Mouse (Mus musculus) kidney, embryonic 15.5 days (tissue): ENCODE data around the gene Dpagt1. TPM values are rescaled to one million over a fixed set of nuclear protein-coding genes. Genes with fewer than 3 reads are reported as not detected.
"Not testable (repeated sequence)": the region's sequence is repeated elsewhere in the genome, so short reads cannot be mapped to it uniquely, and the experiment has no call there.

Experiments used
- ATAC-seq: fragments of 200-750 bp; cut with Nextera tagmentation; replicated peaks from 2 replicates; pipeline ENCODE4 v1.8.0; 2017; ENCODE audit warnings: moderate TSS enrichment; ENCODE audit not compliant: low FRiP score
- H3K27ac ChIP-seq: fragments of 300-500 bp; sonication (generic); 2 replicates; pipeline ENCODE4 v1.5.1; 2015; ENCODE audit warnings: mild to moderate bottlenecking, inconsistent platforms
- H3K27me3 ChIP-seq: fragments of 300-500 bp; sonication (generic); 2 replicates; pipeline ENCODE4 v1.6.1; 2015; ENCODE audit warnings: inconsistent platforms
- H3K36me3 ChIP-seq: fragments of 300-500 bp; sonication (generic); 2 replicates; pipeline ENCODE4 v1.6.1; 2015; ENCODE audit warnings: inconsistent platforms
- H3K4me1 ChIP-seq: fragments of 300-500 bp; sonication (generic); 2 replicates; pipeline ENCODE4 v1.6.1; 2015; ENCODE audit warnings: inconsistent platforms
- H3K4me2 ChIP-seq: fragments of 300-500 bp; sonication (generic); 2 replicates; pipeline ENCODE4 v1.6.1; 2015; ENCODE audit warnings: moderate library complexity, mild to moderate bottlenecking, inconsistent platforms
- H3K4me3 ChIP-seq: fragments of 300-500 bp; sonication (generic); replicated peaks from 2 replicates; pipeline ENCODE4 v1.5.1; 2015; ENCODE audit warnings: mild to moderate bottlenecking, inconsistent platforms
- H3K9ac ChIP-seq: fragments of 300-500 bp; sonication (generic); 2 replicates; pipeline ENCODE4 v1.6.1; 2015; ENCODE audit warnings: mild to moderate bottlenecking, inconsistent platforms
- H3K9me3 ChIP-seq: fragments of 300-500 bp; sonication (generic); replicated peaks from 2 replicates; pipeline ENCODE4 v1.6.1; 2016; ENCODE audit warnings: inconsistent platforms
- WGBS: fragments of 180-500 bp; shearing (Covaris S2); methylation state at CpG from one replicate; pipeline ENCODE4 v1.1.7; 2015; ENCODE audit warnings: mixed read lengths; 5-methylcytosine and 5-hydroxymethylcytosine counted together
- polyA plus RNA-seq: library from polyadenylated mRNA; unstranded; fragments of >200 nt; fragmentation: Nextera tagmentation; extraction: Ambion mirVana; gene quantifications from 2 replicates; pipeline ENCODE4 v1.2.1, GENCODE M21; 2015

Gene Dpagt1
- 41.7 and 46.7 TPM in 2 replicates for polyA plus RNA-seq

- Histone ChIP-seq H3K4me3 (peak within 1 kb of the TSS; percentile 88), H3K4me1 (peaks cover 18% of the 10 kb centered on the region), H3K36me3 (peaks cover 23% of the 10 kb centered on the region), H3K27ac (peak within 1 kb of the TSS; percentile 97), H3K9ac (peak within 1 kb of the TSS; percentile 93), H3K27me3 (no peaks in the 10 kb centered on the region), H3K9me3 (no peaks in the 10 kb centered on the region), H3K4me2 (peak within 1 kb of the TSS; percentile 76)
- 2% methylated on average over 12 of the region's 12 CpGs for WGBS
- ATAC-seq = peak; percentile 42
Observed at GRCm38 (mm10) chr9:44325768-44326370, at the start of gene Dpagt1. Dpagt1 (plus strand) TSS chr9:44326019.

GRCm38 (mm10) chr9:44283183-44283582 is 42.6 kb upstream of the Dpagt1 start:
- peaks cover 14% of the 10 kb centered on the region for H3K4me1 ChIP-seq
- H3K27me3 ChIP-seq = peaks cover 22% of the 10 kb centered on the region
- WGBS = 58% methylated on average over 5 of the region's 5 CpGs
- H3K9ac ChIP-seq = no peak overlapping the region
- no peak overlapping the region for H3K27ac ChIP-seq
- no peak overlapping the region for H3K4me3 ChIP-seq
- no peaks in the 10 kb centered on the region for H3K9me3 ChIP-seq
- ATAC-seq = no peak
- no peak overlapping the region for H3K4me2 ChIP-seq
- H3K36me3 ChIP-seq = no peaks in the 10 kb centered on the region

- Histone ChIP-seq H3K4me2 (no peak overlapping the region), H3K9ac (no peak overlapping the region), H3K27me3 (peaks cover 34% of the 10 kb centered on the region), H3K4me1 (peaks cover 24% of the 10 kb centered on the region), H3K4me3 (no peak overlapping the region), H3K27ac (no peak overlapping the region), H3K9me3 (no peaks in the 10 kb centered on the region), H3K36me3 (peaks cover 15% of the 10 kb centered on the region)
- 3% methylated on average over 6 of the region's 6 CpGs for WGBS
- ATAC-seq = no peak
Observed at GRCm38 (mm10) chr9:44286256-44286850, 39.5 kb upstream of the Dpagt1 start.

- ATAC-seq = peak; percentile 10; the same call in 1 of the 2 replicates
- Histone ChIP-seq H3K9ac (peak overlapping the region; percentile 56), H3K27me3 (peaks cover 34% of the 10 kb centered on the region), H3K36me3 (peaks cover 21% of the 10 kb centered on the region), H3K4me2 (peak overlapping the region; percentile 95), H3K4me1 (peaks cover 24% of the 10 kb centered on the region), H3K4me3 (peak overlapping the region; percentile 64), H3K9me3 (no peaks in the 10 kb centered on the region), H3K27ac (no peak overlapping the region)
- 15% methylated on average over 11 of the region's 11 CpGs for WGBS
Observed at GRCm38 (mm10) chr9:44287003-44287400, 38.8 kb upstream of the Dpagt1 start.

- no peak overlapping the region for H3K27ac ChIP-seq
Observed at GRCm38 (mm10) chr9:44287401-44288075, 38.3 kb upstream of the Dpagt1 start.

DNA sequence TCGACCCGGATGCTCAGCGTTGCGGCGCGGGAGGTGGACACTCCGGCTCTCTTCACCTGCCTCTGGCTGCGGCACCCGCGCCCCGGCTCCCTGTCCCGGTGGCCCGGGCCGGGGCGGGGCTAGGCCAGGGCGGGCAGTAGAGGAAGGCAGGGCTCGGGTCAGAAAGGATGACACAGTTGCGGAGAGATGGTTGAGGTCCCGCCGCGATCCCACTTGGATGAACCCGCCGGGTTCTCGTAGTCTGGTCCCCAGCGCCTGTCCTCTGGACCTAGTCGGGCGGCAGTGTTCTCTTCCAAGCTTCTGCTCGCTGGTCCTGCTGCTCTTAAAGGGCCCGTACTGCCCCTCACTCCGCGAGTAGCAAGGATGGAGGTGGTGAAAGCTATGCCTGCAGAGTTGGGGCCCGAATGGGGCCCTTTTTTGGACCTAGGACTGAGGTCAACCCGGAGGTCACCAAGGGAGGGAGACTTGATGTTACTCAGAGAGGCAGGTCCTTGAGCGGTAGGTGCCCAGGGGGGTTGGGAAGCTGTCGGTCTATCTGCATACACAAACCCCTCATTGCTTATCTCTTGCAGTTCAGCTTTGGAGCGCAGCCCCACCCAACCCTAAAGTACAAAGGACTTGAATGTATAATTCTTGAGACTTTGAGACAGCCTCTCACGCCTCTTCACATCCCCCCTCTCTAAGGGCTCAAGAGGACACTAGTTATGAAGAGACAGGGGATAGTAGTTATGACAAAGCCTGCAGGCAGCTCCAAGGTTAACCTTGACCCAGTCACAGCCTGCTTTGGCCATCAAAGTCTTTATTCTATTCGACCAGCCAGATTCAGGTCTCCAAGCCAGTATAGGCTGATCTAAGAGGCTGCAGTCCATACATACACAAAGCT is 37.5 kb upstream of the Dpagt1 start, which contains the start of gene Abcg4:
TSS of gene Abcg4 (minus strand) at position 540 of the 883 bp plus-strand sequence.
- H3K4me1 ChIP-seq = peaks cover 24% of the 10 kb centered on the region
- ATAC-seq = peak; percentile 75
- 1% methylated on average over 38 of the region's 38 CpGs for WGBS
- peaks cover 34% of the 10 kb centered on the region for H3K27me3 ChIP-seq
- H3K9ac ChIP-seq = peak within 1 kb of the TSS; percentile 56
- peaks cover 34% of the 10 kb centered on the region for H3K36me3 ChIP-seq
- H3K4me3 ChIP-seq = peak within 1 kb of the TSS; percentile 64
- H3K9me3 ChIP-seq = no peaks in the 10 kb centered on the region
- H3K27ac ChIP-seq = no peak within 1 kb of the TSS
- H3K4me2 ChIP-seq = peak within 1 kb of the TSS; percentile 95

More at GRCm38 (mm10) chr9:44287401-44288075, 38.3 kb upstream of the Dpagt1 start:
- Histone ChIP-seq H3K9ac (peak overlapping the region; percentile 56), H3K4me2 (peak overlapping the region; percentile 95), H3K27me3 (peaks cover 34% of the 10 kb centered on the region), H3K4me1 (peaks cover 24% of the 10 kb centered on the region), H3K36me3 (peaks cover 27% of the 10 kb centered on the region), H3K9me3 (no peaks in the 10 kb centered on the region), H3K4me3 (peak overlapping the region; percentile 64)
- under 1% methylated on average over 47 of the region's 47 CpGs for WGBS
- peak; percentile 65 for ATAC-seq

GRCm38 (mm10) chr9:44288959-44289291 is 36.9 kb upstream of the Dpagt1 start:
- WGBS = 7% methylated on average over 11 of the region's 11 CpGs
- ATAC-seq = no peak
- Histone ChIP-seq H3K4me2 (peak overlapping the region; percentile 95), H3K27me3 (peaks cover 34% of the 10 kb centered on the region), H3K36me3 (peaks cover 40% of the 10 kb centered on the region), H3K4me3 (0 out of 2 replicates have a peak overlapping the region, but pooled peaks have one; percentile 64), H3K9me3 (no peaks in the 10 kb centered on the region), H3K4me1 (peaks cover 24% of the 10 kb centered on the region), H3K9ac (no peak overlapping the region), H3K27ac (no peak overlapping the region)

DNA sequence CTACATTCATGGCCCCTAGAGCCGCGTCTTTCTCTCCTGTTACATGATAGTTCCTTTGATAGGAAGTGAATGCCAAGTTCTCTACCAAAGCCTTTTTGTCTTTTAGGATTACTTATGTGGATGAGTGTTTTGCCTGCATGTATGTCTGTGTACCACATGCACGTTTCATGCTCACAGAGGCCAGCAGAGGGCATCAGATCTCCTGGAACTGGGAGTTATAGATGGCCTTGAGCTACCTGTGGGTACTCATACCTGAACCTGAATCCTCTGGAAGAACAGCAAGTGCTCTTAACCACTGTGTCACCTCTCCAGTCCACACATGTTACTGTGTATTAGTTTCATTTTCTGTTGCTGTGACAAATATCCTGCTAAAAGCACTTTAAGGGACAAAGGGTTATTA is 33.3 kb upstream of the Dpagt1 start:
- peaks cover 18% of the 10 kb centered on the region for H3K4me1 ChIP-seq
- no peak overlapping the region for H3K4me3 ChIP-seq
- whole genome bisulfite sequencing = 70% methylated on average over 3 of the region's 3 CpGs
- H3K27me3 ChIP-seq = peaks cover 19% of the 10 kb centered on the region
- H3K9ac ChIP-seq = no peak overlapping the region
- no peak overlapping the region for H3K27ac ChIP-seq
- H3K36me3 ChIP-seq = peaks cover 74% of the 10 kb centered on the region
- no peak for ATAC-seq
- H3K9me3 ChIP-seq = no peaks in the 10 kb centered on the region
- H3K4me2 ChIP-seq = no peak overlapping the region

DNA sequence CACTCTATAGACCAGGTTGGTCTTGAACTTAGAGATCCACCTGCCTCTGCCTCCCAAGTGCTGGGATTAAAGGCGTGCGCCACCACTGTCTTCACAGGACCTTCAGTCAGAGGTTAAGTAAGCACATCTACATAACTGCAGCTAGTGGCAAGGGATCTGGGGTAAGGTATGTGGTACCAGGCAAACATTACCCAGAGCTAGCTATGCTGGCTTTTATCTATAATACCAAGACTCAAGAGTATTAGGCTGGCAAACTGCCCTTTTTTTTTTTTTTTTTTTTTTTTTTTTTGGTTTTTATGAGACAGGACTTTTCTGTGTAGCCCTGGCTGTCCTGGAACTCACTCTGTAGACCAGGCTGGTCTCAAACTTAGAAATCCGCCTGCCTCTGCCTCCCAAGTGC is 25.8 kb upstream of the Dpagt1 start:
- 91% methylated on average over 3 of the region's 3 CpGs for WGBS

DNA sequence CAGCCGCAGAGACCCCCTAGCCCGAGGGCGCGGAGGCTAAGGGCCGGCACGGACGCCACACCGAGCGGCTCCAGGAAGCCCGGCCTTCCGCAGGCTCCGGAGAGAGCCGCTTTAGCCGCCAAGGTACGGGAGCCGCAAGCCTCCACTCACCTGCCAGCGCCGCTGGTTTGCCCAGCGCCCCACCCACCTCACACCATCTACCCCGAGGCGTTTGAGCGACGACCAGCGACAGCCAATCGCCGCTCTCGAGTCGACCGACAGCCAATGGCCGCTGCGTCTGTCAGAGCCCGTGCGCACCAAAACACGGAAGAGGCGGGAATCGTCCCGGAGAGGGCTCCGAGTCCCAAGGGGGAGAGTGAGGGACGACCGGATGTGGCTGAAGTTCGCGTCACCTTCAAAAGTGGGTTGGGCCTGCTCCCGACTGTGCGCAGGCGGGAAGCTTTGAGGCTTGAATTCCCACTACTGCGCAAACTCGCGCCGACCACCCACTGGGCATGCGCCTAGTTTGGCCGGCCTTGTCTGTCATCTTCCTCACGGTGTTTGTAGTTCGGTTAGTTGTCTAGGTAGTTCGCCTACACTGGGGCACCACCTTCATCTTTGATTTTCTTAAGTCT is 20.2 kb upstream of the Dpagt1 start, which contains the start of gene Hinfp:
TSS of gene Hinfp (minus strand) at position 206 of the 614 bp plus-strand sequence.
- Histone ChIP-seq H3K9ac (peak within 1 kb of the TSS; percentile 72), H3K36me3 (peaks cover 30% of the 10 kb centered on the region), H3K27ac (peak within 1 kb of the TSS; percentile 72), H3K4me2 (peak within 1 kb of the TSS; percentile 75), H3K4me1 (peaks cover 16% of the 10 kb centered on the region), H3K9me3 (no peaks in the 10 kb centered on the region), H3K4me3 (peak within 1 kb of the TSS; percentile 61), H3K27me3 (no peaks in the 10 kb centered on the region)
- WGBS = under 1% methylated on average over 54 of the region's 54 CpGs
- ATAC-seq = peak; percentile 99

More for the DNA sequence above, 25.8 kb upstream of the Dpagt1 start:
- H3K9me3 ChIP-seq, H3K27ac ChIP-seq, H3K9ac ChIP-seq, ATAC-seq, H3K4me2 ChIP-seq, H3K27me3 ChIP-seq, H3K4me3 ChIP-seq: not testable (repeated sequence)
- peaks cover 13% of the 10 kb centered on the region for H3K4me1 ChIP-seq
- H3K36me3 ChIP-seq = peaks cover 80% of the 10 kb centered on the region

- no peak overlapping the region for H3K9ac ChIP-seq
- H3K9me3 ChIP-seq = no peaks in the 10 kb centered on the region
Observed at GRCm38 (mm10) chr9:44306532-44306931, 19.3 kb upstream of the Dpagt1 start.

More at GRCm38 (mm10) chr9:44306532-44306931, 19.3 kb upstream of the Dpagt1 start:
- Histone ChIP-seq H3K4me2 (0 out of 2 replicates have a peak overlapping the region, but pooled peaks have one; percentile 60), H3K4me1 (peaks cover 25% of the 10 kb centered on the region), H3K27ac (no peak overlapping the region), H3K36me3 (peaks cover 23% of the 10 kb centered on the region), H3K4me3 (no peak overlapping the region), H3K27me3 (no peaks in the 10 kb centered on the region)
- no peak for ATAC-seq
- WGBS = 91% methylated on average over 6 of the region's 6 CpGs
